Mouse (Mus musculus) bone marrow macrophage, adult 2 months (primary cell): ENCODE data around the gene Fh1.

Source experiments
- CTCF ChIP-seq: IDR thresholded peaks from 2 replicates; pipeline ENCODE4 v1.5.1; 2012; ENCODE audit warnings: low read depth, mild to moderate bottlenecking, low read length, moderate library complexity
- POLR2A ChIP-seq: IDR thresholded peaks from 2 replicates; pipeline ENCODE4 v1.6.1; 2012; ENCODE audit warnings: mild to moderate bottlenecking, low read depth, low read length, borderline replicate concordance

- TF ChIP-seq CTCF (no peak), POLR2A (no peak)
Measured at GRCm38 (mm10) chr1:175554641-175555040, 70.8 kb downstream of the Fh1 start.
